Mouse (Mus musculus): ENCODE measurements around the gene St8sia1.

Gene St8sia1

GRCm38 (mm10) chr6:142943419-142943818 lies 20.8 kb downstream of the St8sia1 start:
- DNase-seq: peak; percentile 38 to 59

- no peak for DNase-seq
These were observed 22.5 kb downstream of the St8sia1 start for GRCm38 (mm10) chr6:142941596-142942381.

DNA sequence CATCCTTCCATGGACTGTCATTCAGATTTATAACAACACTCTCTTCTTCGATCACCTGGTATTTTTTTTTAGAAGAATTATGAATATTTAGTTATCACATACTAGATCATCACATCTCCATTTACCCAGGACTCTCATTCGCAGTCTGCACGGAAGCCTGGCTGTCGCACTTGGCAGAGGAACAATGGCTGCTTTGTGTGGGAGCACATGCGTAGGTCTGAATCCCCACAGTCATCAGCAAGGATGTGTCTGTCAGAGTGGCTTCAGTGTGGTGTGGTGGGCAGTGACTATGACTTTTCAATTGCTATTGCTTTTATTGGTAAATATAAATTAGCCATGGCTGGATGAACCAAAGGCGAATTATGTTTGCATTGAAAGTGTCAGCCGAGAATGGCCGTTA lies 23.2 kb downstream of the St8sia1 start:
- DNase-seq: no peak

- DNase-seq: no peak
These were observed 25.5 kb downstream of the St8sia1 start for GRCm38 (mm10) chr6:142938549-142939345.

GRCm38 (mm10) chr6:142938074-142938473 lies 26.2 kb downstream of the St8sia1 start:
- DNase-seq: peak; percentile 46 to 63

- no peak for DNase-seq
These were observed 31.7 kb downstream of the St8sia1 start for GRCm38 (mm10) chr6:142932582-142932981.

DNA sequence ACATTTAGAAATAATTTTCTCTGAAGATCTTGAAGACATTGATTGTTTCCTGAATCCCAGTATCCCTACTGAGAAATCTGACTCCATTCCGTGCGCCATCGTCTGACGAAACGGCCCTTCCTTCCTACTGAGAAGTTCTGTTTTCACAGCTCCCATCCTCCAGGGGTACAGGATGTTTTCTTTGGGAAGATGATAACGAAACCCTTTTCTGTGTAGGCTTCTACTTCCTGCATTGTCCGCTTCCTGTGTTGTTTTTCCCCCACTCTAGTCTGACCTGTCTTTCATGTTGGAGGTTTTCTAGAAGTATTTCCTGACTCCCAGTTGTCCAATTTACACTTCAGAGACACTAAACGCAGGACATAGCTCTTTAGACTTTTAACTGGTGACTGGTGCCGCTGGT lies 32.1 kb downstream of the St8sia1 start:
- DNase-seq: no peak

GRCm38 (mm10) chr6:142928551-142929309 lies 35.5 kb downstream of the St8sia1 start:
- DNase-seq: no peak

GRCm38 (mm10) chr6:142926901-142927605 lies 37.2 kb downstream of the St8sia1 start:
- no peak for DNase-seq

GRCm38 (mm10) chr6:142925921-142926320 lies 38.3 kb downstream of the St8sia1 start:
- no peak for DNase-seq

GRCm38 (mm10) chr6:142925374-142925773 lies 38.9 kb downstream of the St8sia1 start:
- peak; percentile 65 to 76 for DNase-seq

DNA sequence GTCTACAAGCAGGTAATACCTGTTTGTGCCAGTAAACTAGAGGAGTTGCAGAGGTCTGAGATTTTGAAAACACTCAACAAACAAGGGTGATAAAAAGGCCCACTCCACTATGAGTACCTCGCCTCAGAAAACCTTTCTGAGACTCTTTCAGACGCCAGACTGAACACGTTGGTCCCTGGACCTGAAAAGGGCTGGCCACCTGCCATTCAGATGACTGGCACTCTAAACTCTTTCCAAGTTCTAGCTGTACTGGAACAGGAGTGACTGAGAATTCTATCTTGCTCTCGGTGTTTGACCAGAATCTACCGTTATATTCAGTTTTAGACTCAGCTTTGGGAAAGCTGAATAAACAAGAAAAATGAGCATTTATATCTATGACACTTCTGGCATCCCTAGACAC lies 43.4 kb downstream of the St8sia1 start:
- peak; percentile 63 to 69 for DNase-seq

GRCm38 (mm10) chr6:142918691-142919090 lies 45.6 kb downstream of the St8sia1 start:
- DNase-seq: no peak

- DNase-seq: no peak
These were observed 46.8 kb downstream of the St8sia1 start for GRCm38 (mm10) chr6:142917471-142917901.

DNA sequence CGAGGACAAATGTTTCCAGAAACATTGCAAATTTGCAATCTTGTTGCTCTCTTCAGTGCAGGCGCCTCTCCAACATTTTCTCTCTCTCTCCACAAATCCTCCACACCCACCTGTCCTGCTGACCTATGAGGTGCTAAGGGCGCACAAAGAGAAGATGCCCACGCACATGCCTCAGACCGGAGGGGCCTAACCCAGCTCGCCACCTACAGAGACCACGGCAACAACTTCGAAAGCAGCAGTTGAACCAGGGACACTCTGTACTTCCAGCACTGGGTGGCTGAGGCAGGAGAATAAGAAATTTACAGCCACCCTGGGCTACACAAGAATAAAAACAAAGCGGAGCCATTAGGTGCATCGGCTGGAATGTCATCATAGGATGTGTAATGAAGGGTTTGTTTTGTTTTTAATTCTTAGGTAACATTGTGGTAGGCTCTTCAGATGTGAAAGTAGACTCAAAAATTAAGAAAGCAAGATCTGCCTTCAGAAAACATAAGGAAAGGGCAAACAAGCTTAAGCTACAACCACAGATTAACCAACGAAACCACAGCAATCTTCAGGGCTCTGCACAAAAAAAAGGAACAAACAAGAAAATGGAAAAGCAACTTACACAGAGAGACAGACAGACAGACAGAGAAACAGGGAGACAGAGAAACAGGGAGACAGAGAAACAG lies 47.8 kb downstream of the St8sia1 start:
- DNase-seq: no peak

- no peak for DNase-seq
These were observed 48.8 kb downstream of the St8sia1 start for GRCm38 (mm10) chr6:142915464-142915863.

GRCm38 (mm10) chr6:142914676-142915075 lies 49.6 kb downstream of the St8sia1 start:
- no peak for DNase-seq

- no peak for DNase-seq
These were observed 53.0 kb downstream of the St8sia1 start for GRCm38 (mm10) chr6:142911263-142911662.

DNA sequence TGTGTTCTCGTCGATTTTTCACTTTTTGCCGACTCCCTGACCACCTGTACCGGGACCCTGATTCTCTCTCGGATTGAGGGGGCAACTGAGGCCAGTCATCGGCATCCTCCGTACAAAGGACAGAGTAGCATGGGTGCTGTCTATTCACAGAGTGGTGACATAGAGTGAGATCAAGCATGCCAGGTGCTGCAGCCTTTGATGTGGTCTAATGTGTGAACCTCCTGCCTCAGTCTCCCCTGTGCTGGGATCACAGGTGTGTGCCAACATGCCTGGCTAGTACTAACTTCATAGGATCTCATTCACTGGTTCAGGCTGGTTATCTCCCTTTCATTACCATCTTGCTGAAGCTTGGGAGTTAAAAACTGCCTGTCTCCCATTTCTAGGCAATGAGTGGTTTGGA lies 53.5 kb downstream of the St8sia1 start:
- DNase-seq: no peak

DNA sequence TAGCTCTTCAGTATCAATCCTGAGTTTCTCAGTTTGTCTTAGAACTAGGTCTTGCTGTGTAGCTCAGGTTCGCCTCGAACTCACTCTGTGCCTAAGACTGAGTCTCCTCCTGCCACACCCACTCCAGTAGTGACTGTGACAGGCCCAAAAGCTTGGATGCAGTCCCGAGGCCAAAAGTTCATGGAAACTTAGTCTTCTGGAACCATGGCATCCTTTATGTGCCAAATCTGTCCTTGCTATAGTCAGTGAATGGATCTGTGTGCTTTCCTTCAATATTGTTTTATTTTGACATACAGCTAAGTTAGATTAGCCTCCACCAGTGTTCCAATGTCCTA lies 54.5 kb downstream of the St8sia1 start:
- no peak for DNase-seq

DNA sequence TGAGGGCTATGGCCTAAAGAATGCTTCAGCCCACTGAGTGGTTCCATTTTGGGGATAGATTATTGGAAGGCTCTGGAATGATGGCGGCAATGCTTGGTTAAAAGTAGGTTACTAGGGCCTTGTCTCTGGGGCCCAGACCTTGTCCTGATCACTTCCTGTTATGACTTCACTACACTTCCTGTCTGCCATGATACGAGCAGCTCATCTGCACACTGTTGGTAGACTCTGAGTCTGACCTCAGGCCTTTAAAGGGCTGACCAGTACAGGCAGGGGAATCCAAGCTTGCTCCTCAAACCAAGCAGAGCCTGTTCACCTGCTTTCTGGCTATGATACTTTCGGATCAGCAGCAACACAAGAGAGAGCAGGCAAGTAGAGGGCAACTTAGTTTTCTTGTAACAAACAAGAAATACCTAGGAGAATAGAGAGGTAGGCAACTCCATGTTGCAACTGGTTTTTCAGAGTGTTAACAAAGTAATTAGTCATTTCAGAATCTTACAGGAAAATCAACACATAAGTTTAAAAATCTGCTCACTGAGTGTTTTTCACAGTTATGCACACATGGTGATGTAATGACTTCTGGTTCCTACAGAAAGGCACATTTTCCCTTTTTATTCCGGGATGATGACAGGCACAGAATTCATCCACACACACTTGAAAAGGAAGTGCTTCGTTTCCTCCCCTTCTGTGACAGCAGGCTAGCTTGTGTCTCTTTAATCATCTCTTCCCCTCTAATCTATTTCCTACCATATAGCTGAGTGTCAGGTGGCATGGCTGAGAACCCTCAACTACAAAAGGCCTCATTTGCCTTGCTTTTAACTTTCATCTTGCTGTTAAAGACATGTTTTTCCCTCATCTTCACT lies 55.1 kb downstream of the St8sia1 start:
- no peak for DNase-seq

Data from cerebellum, adult 18-20 months (tissue).